Mouse (Mus musculus) gastrocnemius, adult 18-20 months (tissue): ENCODE data around the gene Vim. TPM values are rescaled to one million over a fixed set of nuclear protein-coding genes. Genes with fewer than 3 reads are reported as not detected.
"Not testable (repeated sequence)": the region's sequence is repeated elsewhere in the genome, so short reads cannot be mapped to it uniquely, and the experiment has no call there.

Experiments used
- DNase-seq: peaks from one replicate; pipeline ENCODE4 v3.0.0; 2021; ENCODE audit warnings: low spot score
- total RNA-seq, 2 experiments: library from RNA; stranded (reverse); gene quantifications; 2 replicates each; pipeline ENCODE4 v1.2.3; 2021

Gene Vim
- total RNA-seq, 2 experiments from 2014 or later = 101 to 171 TPM

DNA sequence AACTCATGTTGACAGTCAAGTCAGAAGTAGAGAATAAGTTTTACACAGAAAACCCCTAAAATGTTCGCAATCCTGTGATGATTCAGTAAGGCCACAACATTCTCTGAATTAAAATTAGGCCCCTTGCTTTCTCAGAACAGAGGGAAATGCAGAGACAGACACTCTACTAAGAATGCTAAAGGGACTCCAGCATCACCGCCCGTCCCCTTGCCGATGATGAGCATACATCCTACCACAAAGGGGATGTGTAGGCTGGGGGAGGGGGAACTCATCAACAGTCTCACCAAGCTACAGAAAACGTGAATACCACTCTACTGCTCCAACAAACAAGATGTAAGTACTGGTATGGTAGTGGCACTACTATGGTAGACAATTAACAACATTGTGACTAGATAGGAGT lies 14.0 kb upstream of the Vim start:
- no peak for DNase-seq

DNA sequence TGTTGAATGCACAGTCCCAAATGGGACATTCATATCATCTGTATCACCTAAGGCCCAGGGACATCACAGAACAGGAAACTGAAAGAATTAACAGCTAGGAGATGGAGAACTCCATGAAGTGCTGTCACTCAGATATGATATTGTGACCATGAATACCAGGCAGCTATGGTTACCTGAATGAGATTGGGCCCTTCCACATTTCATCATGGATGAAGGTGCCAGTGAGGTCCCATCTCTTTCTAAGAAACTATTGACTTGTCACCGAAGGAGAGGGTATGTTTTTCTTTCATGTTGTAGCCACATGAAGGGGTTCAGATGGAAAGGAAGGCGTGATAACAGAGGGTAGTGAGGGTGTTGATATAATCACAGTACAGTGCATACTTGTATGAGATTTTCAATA lies 13.3 kb upstream of the Vim start:
- DNase-seq = no peak

DNA sequence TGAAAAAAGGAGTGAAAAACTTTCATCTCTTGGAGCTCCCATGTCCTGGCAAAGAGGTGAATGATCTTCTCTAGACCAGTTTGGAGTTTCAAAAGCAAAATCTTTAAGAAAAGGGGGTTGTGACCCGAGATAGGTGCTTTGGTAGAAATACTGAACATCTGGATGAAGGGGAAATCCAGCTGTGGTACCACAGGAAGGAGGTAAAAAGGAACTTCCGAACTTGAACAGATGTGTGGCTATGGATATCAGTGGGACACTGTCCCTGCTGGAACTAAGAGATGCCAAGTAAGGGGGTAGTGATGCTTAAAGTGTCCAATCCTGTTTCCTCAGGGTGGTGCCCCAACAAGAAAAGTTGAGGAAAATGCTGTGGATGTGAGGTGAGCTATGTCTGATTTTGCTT lies 3.6 kb upstream of the Vim start:
- no peak for DNase-seq

DNA sequence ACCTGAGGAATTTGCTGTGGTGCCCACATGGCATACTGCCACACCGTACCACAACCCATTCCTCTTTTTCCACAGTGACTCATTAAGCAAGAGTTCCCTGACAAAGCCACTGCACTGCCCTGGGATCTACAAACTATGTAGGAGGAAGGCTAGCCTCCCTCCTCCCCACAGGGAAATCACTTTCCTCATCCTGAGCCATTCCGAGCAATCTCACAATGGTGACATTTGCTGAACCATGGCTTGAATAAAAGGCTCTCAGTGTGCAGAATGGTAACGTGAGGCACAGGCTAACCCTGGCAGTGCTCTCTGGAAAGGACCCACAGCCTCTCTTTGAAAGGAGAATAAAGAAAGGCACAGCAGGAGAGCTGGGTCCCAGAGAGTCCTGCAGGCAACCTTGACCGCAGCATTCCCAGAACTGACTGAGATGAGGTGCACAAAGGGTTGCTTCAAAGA lies 1.6 kb upstream of the Vim start:
- DNase-seq = no peak

DNA sequence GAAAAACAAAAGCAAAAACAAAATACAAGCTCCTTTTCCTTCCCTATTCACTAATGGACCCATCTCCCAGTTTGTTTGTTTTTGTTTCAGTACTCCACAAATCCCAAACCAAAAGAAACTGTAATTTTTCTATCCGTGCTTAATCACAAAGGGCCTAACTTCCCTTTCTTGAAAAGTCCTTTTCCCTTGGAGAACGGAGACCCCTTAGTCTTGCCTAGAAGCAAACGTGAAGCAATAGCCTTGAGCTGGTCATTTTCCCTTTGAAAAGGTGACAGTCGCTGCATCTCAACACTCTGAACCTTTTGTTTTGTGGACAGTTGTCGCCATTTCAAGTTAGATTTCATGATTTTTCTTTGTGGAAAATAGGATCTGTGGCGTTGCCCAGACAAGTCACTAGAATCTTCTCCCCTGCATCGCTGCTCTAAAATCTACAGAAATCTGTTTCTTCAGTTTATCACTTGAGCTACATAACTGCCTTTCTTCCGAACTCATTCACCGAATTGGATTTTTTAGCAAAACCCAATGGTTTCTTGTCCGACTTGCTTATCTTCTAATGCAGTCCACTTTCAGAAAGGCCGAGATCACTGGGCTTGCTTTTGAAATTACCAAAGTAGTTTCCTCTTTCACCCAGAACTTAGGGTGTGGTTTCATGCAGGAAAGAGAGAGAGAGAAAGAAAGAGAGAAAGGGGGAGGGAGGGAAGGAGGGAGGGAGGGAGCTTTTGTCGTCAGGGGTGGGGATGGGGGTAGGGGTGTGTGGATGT lies 900 bp upstream of the Vim start:
- DNase-seq = peak; percentile 32

DNA sequence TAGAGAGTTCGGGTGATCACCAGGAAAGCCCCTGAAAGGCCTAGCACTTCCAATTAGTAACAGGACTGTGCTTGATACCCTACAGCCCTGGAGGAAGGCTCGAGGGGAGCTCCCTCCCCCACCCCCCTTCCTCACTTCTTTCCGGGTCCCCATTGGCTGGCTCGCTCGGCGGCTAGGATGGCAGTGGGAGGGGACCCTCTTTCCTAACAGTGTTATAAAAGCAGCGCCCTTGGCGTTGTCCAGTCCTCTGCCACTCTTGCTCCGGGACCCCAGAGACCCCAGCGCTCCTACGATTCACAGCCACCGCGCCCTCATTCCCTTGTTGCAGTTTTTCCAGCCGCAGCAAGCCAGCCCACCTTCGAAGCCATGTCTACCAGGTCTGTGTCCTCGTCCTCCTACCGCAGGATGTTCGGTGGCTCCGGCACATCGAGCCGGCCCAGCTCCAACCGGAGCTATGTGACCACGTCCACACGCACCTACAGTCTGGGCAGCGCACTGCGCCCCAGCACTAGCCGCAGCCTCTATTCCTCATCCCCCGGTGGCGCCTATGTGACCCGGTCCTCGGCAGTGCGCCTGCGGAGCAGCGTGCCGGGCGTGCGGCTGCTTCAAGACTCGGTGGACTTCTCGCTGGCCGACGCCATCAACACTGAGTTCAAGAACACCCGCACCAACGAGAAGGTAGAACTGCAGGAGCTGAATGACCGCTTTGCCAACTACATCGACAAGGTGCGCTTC lies 506 bp downstream of the Vim start:
- DNase-seq = peak; percentile 84

DNA sequence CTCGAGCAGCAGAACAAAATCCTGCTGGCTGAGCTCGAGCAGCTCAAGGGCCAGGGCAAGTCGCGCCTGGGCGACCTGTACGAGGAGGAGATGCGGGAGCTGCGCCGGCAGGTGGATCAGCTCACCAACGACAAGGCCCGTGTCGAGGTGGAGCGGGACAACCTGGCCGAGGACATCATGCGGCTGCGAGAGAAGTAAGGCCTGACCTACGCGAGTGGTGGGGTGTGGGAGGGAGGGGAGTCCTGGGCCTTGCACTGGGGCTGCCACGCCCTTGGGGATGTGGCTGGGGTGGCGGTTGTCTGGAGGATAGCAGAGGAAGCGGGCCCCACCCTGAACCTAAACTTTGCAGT lies 1.0 kb downstream of the Vim start:
- DNase-seq = peak; percentile 31

DNA sequence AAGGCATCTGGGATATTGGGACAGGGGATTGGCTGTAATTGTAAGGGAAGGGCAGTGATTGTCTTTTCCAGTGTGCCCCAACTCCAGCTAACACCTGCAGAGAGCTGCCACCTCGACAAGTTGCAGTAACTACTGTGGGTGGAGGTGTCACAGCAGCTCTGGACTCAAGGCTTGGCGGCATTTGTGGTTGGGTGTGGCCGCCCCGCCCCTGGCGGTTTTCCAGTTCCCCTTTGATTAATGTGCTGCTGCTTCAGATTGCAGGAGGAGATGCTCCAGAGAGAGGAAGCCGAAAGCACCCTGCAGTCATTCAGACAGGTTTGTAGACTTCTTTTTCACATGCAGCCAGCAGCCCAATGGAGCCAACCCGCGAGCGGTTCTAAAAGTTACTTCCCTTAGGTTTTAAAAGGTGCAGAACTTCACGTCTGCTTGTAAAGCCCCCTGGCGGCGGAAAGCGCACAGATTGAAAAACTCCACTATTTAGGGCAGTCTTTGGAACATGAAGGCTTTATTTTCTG lies 1.6 kb downstream of the Vim start:
- peak; percentile 69 for DNase-seq

DNA sequence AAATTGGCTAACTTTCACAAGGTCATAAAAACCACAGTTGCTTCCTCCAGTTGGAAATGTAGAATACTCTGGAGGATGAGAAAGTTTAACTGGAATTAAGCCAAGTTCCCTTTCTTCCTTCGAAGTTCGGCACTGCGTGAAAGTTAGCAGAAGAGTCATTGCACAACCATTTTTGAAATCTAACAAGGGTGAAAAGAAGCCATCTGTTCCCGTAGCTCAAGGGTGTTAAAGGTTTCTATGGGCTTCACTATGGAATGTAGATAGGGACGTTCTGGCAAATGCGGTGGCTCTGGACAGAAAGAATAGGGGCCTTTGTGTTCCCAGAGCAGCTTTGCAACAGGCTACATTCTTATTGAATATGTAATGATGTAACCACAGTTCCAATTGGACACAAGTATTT lies 2.2 kb downstream of the Vim start:
- no peak for DNase-seq

DNA sequence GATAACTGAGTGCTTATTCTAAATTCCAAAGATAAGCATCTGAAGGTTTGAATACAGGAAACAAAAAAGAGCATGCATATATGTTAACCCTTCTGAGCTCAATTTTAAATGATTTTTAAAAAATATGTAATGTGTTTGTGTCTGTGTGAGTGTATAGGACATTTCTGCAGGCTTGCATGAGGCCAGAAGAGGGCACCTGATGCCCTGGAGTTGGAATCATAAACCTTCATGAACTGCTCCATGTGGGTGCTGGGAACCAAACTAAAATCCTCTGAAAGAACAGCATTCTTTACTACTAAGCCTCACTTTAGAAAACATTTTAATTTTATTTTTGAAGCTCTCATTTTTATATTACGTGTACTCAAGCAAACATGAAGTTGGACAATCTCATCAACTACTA lies 3.7 kb downstream of the Vim start:
- DNase-seq = no peak

DNA sequence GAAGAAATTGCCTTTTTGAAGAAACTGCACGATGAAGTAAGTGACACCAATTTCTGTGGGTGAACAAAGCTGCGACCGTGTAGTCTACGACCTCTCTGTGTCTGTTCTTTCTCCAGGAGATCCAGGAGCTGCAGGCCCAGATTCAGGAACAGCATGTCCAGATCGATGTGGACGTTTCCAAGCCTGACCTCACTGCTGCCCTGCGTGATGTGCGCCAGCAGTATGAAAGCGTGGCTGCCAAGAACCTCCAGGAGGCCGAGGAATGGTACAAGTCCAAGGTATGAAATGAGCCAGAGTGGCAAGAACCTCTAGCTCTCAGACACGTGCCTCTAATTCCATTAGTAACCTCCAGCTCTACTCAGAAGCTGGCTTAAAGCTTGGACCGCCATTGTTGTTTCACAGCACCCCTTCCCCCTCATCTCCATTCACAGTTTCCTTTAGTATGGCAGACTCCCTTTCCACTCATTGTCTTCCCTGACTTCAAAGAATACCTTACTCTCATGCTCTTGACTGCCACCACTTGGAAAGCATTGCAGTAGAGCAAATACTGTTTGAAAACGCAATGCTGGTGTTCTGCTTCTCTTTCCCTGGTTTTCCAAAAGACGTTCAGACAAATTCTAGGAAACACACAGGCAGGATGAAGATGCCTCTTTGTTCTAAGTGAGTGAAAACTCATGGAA lies 4.9 kb downstream of the Vim start:
- DNase-seq = peak; percentile 47

DNA sequence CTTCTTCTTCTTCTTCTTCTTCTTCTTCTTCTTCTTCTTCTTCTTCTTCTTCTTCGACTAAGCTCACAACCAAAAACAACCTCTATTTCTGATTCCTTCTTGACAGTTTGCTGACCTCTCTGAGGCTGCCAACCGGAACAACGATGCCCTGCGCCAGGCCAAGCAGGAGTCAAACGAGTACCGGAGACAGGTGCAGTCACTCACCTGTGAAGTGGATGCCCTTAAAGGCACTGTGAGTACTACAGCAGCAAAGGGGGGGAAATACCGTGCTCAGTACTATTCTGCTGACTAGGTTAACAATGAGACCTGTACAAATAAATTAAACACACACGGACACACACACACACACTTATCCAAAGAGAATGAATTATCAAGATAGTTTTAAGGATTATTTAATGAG lies 5.6 kb downstream of the Vim start:
- no peak for DNase-seq

DNA sequence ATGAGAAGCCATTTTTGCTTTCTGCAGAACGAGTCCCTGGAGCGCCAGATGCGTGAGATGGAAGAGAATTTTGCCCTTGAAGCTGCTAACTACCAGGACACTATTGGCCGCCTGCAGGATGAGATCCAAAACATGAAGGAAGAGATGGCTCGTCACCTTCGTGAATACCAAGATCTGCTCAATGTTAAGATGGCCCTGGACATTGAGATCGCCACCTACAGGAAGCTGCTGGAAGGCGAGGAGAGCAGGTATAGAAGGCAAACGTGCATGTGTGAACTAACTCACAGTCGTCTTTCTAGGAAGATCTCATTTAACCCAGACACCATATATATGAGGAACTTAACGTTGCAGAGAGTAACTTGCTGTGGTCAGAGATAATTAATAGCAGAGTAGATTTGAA lies 6.3 kb downstream of the Vim start:
- no peak for DNase-seq

DNA sequence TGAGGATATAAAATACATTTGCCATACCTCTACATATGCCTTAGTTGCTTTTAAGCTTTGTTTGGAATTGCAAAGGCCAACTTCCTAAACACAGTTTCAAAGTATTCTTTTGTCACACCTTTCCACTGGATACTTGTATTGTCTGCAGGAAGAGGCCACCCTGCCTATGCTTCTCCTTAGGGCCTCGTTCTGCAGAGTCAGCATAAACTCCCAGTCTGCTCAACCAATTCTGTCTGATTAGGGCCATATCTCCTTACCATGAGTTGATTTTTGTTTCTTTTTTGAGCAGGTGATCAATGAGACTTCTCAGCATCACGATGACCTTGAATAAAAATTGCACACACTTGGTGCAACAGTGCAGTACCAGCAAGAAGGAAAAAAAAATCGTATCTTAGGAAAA lies 8.5 kb downstream of the Vim start:
- no peak for DNase-seq

DNA sequence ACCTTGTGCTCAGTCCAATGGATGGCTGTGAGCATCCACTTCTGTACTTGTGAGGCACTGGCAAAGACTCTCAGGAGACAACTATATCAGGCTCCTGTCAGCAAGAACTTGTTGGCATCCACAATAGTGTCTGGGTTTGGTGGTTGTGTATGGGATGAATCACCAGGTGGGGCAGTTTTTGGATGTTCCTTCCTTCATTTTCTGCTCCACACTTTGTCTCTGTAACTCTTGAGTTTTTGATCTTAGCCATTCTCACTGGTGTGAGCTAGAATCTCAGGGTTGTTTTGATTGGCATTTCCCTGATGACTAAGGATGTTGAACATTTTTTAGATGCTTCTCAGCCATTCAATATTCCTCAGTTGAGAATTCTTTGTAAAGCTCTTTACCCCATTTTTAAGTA lies 10.0 kb downstream of the Vim start:
- DNase-seq = not testable (repeated sequence)

DNA sequence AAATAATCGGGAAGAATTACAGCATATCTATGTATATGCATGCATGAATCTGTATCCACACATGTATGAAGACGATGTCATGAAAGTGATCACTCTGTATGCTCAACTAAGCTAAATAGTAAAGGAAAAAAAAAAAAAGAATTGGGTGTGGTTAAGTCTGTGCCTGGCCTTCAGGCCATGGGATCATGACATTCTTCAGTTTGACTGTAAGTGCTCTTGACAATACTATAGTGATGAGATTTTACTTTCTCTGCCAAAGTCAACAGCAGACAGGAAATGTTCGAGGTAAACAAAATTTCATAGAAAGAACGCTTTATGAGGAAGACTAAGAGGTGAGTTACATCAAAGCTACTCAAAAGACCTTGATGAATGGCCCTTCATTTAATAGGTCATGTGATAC lies 19.6 kb downstream of the Vim start:
- no peak for DNase-seq

DNA sequence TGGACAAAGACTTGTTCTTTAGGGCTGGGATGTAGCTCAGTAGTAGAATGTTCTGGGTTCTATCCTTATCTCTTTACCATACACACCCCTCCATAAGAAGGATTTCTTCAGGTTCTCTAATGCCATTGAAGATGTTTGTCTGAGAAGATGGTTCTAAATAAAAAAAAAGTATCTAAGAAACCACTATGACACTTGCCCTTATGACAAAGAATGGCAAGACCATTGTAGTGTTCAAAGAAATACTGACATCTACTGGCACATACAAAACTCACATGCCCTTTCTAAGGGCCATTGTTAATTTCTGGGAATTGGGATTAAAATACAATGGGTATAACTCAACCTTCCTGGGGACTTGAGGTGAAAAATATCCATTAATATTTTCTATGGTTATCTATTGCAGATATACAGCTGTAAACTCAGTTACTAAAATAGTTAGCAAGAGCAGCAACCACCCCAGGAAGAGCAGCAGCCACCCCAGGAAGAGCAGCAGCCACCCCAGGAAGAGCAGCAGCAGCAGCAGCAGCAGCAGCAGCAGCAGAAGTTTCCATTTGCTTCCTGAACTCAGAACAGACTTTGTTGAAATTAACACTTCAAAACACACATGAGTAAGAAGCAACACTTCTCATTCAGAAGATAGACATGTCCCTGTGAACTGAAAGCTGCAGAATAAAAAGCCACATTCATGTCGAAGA lies 23.4 kb downstream of the Vim start:
- DNase-seq = no peak

DNA sequence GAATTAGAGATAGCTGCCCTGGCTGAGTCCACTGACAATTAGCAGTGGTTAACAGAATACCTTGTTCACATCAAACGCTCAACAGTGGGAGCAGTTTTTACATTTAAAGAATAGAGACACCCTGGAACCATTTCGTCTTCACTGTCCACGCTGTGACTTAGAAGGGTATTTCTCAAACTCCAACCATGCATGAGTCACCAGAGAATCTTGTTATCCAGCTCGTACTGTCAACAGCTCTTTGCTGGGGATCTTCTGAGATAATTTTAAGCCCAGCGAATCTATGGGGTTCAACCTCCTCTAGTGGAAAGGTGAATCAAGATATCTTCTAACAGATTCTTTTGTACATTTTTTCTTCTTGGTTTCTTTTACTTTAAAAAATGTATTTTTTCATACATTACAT lies 24.4 kb downstream of the Vim start:
- DNase-seq = no peak

DNA sequence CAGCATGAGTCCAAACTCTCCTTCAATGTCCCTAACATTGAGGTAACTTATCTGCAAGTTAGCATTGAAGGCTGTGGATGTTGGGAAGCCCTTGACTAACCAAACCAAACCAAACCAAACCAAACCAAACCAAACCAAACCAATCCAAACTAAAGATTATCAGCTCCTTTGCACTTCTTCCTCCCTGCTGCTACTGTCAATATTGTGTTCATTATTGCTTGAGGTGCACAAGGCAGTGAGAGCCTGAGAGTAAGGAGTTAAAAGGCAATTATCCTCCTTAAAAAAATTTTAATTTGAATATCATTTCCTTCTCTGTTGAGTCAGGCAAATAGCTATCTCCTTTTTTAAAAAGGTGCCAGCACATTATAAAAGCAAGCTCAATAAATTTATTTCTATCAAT lies 29.4 kb downstream of the Vim start:
- DNase-seq = no peak

DNA sequence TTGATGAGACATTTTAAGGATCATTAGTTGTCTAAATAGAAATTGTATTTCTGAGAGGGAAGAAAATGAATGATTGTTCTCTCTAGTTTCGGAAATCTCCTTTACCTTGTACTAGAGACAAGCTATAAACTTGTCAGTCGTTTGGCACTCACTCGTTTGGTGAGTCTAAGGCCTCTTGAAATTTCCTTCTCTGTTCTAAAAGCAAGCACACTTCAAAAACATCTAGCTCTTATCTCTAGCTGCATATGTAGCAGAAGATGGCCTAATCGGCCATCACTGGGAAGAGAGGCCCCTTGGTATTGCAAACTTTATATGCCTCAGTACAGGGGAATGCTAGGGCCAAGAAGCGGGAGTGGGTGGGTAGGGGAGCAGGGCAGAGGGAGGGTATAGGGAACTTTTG lies 29.9 kb downstream of the Vim start:
- DNase-seq = not testable (repeated sequence)

DNA sequence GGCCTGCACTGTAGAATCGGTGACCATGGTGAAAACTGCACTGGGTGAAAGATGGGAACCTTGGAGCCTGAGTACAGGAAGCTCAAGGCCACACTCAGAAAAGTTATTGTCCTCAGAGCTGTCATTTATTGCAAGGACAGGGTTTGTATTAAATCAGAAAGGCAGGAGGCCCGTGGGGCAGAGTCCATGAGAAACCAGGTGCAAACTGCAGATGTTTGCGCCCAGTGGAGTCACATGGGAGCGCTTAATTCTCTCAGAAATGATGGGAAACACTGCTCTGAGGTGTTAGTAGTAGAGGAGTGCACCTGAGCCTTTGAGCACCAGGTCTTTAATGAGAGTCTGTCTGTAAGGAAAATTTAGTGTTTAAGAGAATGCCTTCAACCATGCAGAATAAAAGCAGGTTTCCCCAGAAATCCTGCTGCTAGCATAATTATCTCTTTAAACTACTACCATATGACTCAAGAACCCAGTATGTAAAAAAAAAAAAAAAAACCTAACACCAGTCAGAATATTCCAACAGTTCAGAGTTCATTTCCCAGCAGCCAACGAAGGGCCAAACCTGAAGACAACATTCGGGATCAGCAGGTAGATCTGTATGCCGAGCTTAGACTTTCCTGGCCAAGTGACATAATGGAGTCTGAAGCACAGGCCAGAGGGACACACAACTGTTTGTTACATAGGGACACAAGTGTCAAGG lies 56.6 kb downstream of the Vim start:
- DNase-seq = no peak
